Mouse (Mus musculus) frontal cortex, adult 2 months (tissue): ENCODE data around the gene Slc25a17. TPM values are rescaled to one million over a fixed set of nuclear protein-coding genes. Genes with fewer than 3 reads are reported as not detected.

ENCODE experiments used
- DNase-seq, 2 experiments: peaks; one replicate each; pipeline ENCODE4 v3.0.0; 2022; ENCODE audit warnings: low spot score in 1 of 2; ENCODE audit errors: extremely low spot score in 1 of 2
- polyA plus RNA-seq: library from polyadenylated mRNA; depleted of rRNA; stranded (reverse); fragments of >200 nt; gene quantifications from 2 replicates; pipeline ENCODE4 v1.2.3, GENCODE M21; 2012

The Slc25a17 gene
- polyA plus RNA-seq, 1 experiment, result 53.3 TPM

GRCm38 (mm10) chr15:81304006-81304405 lies 56.6 kb downstream of the Slc25a17 start:
- DNase-seq, result no peak

- DNase-seq, result peak in 1 of 2 experiments; percentile 68
Measured at GRCm38 (mm10) chr15:81302151-81302808, 58.3 kb downstream of the Slc25a17 start.

GRCm38 (mm10) chr15:81301193-81302070 lies 59.2 kb downstream of the Slc25a17 start:
- DNase-seq, result no peak

- peak in 1 of 2 experiments; percentile 40 for DNase-seq
Measured at GRCm38 (mm10) chr15:81300520-81301069, 60.0 kb downstream of the Slc25a17 start.

- no peak for DNase-seq
Measured at GRCm38 (mm10) chr15:81299549-81299948, 61.1 kb downstream of the Slc25a17 start.

GRCm38 (mm10) chr15:81298213-81298612 lies 62.4 kb downstream of the Slc25a17 start:
- no peak for DNase-seq

- DNase-seq, result no peak
Measured at GRCm38 (mm10) chr15:81297543-81297942, 63.1 kb downstream of the Slc25a17 start.

GRCm38 (mm10) chr15:81294897-81295296 lies 65.7 kb downstream of the Slc25a17 start:
- DNase-seq, result no peak

GRCm38 (mm10) chr15:81294386-81294785 lies 66.2 kb downstream of the Slc25a17 start:
- peak; percentile 22 to 48 for DNase-seq

GRCm38 (mm10) chr15:81290747-81291146 lies 69.9 kb downstream of the Slc25a17 start:
- DNase-seq, result peak; percentile 20 to 51

GRCm38 (mm10) chr15:81290230-81290629 lies 70.4 kb downstream of the Slc25a17 start:
- no peak for DNase-seq

- DNase-seq, result no peak
Measured at GRCm38 (mm10) chr15:81284121-81284734, 76.4 kb downstream of the Slc25a17 start.

- no peak for DNase-seq
Measured at GRCm38 (mm10) chr15:81278699-81279098, 81.9 kb downstream of the Slc25a17 start.

- no peak for DNase-seq
Measured at GRCm38 (mm10) chr15:81277928-81278327, 82.7 kb downstream of the Slc25a17 start.

GRCm38 (mm10) chr15:81273361-81273760 lies 87.3 kb downstream of the Slc25a17 start:
- DNase-seq, result no peak

GRCm38 (mm10) chr15:81272305-81273053 lies 88.1 kb downstream of the Slc25a17 start:
- peak in 1 of 2 experiments; percentile 70 for DNase-seq
